Mouse (Mus musculus) liver, embryonic 14.5 days (tissue): Measurements from ENCODE around the gene Fam92b.

Experiments used
- CTCF ChIP-seq: IDR thresholded peaks from 2 replicates; pipeline ENCODE4 v1.5.1; 2016; ENCODE audit warnings: antibody characterized with exemption, low read depth, control low read depth
- EP300 ChIP-seq: IDR thresholded peaks from 2 replicates; pipeline ENCODE4 v1.6.1; 2016; ENCODE audit warnings: antibody characterized with exemption, low read depth

GRCm38 (mm10) chr8:120173195-120173594, 4.1 kb downstream of the Fam92b start:
- no peak for TF ChIP-seq CTCF
- no peak for TF ChIP-seq EP300
